Mouse (Mus musculus) monocyte, adult 5-6 weeks (primary cell): ENCODE data around the gene Svop. TPM values are rescaled to one million over a fixed set of nuclear protein-coding genes. Genes with fewer than 3 reads are reported as not detected.
A peak's percentile ranks its signal among the peaks of the same experiment; 100 is the strongest.

Experiments
- ATAC-seq: fragments of 153-309, 156-312 bp; replicated peaks from 2 replicates; pipeline ENCODE4 v1.8.0; 2017; ENCODE audit warnings: mild to moderate bottlenecking; ENCODE audit not compliant: low TSS enrichment, insufficient number of reproducible peaks, severe bottlenecking, poor library complexity, low FRiP score
- total RNA-seq: library from RNA; stranded (forward); fragments of 200-1000, 200-491, 200-594 nt; gene quantifications from 3 replicates; pipeline ENCODE4 v1.2.3, GENCODE M21; 2017

The Svop gene
- not detected in 3 replicates for total RNA-seq

DNA sequence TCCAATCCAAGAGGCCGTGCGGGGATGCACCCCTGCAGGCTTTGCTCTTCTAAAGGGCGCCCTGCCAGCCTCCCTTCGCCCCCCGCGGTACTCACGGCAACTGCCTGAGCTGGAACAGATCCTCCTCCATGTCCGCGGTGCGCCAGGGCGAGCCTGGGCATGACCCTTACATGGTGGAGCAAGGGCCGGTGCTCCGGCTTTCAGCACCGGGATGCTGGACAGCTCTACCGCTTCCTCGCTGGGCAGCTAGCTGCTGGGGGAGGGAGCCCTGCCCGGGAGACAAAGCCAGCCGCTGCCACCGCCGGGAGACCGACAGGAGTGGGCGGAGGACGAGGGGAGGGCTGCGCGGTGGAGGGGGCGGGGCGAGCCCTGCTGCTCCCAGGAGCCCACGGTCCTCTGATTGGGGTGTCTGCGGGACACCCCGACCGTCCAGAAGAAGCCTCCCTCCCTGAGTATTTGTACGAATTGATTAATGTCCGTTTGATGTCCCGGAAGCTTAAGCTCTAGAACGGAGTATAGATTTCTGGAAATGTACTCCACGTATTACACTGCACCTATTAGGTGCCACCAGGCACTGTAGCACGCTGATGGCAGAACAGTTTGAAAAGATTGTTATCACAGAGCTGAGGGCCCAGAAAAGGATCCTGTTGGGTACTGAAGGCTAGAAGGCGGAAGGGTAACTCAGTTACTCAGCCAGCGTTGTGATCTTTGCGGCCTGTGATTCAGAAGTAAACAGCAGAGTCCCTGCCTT is at the start of gene Svop:
Gene Svop (minus strand): TSS at position 514 of the 751 bp plus-strand sequence.
- no peak for ATAC-seq

DNA sequence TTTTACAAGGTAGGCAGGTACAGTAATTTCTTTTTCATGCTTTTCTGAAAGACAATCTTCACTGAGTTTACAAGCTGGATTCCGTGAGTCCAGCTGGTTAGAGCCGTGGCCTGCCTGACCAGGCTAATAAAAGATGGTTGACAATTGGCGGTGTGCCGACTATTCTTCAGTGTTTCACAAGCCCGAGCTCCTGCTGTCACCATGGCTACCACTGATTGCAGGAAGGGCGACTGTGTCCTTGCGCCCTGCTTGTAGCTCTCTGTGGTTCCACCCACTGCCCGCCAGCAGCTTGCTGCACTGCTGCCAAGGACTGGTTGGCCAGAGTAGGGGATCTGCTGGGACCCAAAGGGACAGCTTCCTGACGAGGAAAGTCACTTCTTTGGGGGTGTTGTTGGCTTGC is 47.8 kb upstream of the Svop start:
- no peak for ATAC-seq

DNA sequence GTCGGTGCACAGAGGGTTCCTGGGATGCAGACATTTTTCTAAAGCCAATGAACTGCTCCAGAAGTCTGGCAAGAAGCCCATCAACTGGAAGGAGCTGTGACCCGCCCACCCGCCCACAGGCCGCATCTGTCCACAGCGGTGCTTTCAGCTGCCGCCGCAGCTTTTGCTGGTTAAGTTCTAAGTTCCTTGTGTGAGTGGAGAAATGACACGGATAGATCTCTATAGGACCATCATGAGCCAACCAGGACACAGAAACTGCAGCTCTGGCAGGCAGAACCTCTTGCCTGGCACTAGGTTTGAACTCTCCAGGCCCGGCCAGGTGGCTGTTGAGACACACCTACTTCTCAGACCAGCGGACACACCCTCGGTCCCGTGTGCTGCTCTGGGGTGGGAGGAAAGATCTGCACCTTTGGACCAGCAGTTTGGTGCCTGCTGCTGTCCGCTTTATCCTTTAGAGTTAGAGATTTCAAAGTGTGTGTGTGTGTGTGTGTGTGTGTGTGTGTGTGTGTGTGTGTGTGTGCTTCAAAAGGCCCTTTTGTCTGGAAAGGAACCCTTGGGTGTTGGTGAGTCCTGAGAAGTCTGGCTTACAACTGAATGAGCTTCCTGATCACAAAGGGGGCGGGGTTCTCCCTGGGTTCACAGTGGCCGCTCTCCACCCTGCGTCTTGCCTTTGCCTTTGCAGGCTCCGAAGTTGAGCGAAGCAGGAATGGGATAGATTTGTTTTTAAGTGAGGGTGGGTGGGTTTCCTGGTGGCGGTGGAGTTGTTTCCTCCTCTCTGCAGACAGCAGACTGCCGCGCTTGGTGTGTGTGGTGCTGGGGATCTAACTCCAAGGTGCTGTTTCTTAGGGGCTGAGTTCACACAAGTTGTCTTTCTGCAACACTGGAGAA is 47.2 kb upstream of the Svop start:
- no peak for ATAC-seq

DNA sequence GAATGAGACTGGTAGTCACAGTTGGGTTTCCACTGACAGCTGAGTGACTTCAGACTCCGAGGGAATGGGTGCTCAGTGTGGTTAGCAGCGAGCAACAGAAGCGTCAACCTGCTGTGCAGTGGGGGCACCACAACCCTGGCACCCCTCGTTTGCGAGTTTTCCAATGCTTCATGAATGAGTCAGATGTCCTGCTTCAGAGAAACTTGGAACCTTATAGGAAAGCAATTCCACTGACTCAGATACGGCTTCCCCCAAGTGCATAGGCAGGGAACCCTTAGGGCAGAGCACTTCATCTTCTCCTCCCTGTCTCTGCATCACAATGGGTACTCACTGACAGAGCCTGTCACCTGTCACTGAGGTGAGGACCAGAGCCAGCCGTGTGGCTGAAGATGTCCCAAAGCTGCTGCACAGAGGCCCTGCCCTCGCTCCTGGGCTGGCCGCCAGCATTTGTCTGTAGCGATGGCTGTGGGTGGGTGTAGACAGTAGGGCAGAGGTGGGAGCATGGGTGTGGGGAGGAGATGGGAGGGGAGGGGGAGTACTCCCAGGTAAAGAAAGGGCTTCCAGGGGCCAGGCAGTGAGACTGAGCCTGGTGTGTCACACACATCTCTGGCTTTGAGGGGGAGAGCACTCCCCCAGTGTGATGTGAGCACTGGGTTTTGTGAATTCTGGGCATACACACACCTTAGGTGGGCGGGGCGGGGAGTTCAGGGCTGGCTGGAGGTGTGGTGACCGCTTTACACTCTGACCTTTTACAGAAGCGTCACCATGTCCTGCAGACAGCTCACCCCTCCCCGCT is 46.3 kb upstream of the Svop start:
- no peak for ATAC-seq

DNA sequence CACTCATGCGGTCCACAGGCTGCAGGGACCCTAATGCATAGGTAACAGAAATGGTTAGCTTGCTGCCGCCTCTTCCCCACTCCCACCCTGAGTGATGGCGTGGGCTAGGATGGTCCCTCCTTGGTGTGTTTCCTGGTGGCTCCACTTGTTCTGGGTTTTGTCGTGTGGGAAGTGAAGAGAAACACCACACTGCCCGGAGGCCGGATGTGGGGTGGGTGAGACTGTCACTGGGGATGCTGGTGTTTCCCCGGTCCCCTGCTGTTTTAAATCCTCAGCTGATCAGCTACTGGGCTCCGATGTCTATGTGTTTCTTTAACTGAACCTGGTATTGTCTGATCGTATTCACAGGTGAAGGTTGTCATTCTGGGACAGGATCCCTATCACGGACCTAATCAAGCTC is 44.1 kb upstream of the Svop start:
- no peak for ATAC-seq

DNA sequence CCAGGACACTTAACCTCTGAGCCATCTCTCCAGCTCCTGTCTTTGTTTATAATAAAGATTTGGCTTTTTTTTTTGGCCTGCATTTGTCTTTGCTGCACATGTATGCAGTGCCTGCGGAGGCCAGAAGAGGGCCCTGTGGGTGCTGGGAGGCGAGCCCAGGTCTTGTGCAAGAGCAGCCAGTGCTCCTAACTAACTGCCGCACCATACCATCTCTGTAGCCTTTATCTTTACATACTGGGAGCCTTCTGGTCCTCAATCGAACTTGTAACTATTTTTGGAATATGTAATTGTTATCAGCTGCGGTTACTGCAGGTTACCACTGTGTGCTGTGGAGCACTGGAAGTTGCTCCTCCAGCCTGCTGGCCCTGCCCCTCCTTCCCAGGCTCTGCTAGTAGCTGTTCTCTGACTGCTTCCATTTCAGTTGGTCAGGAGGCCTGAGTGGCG is 42.7 kb upstream of the Svop start:
- ATAC-seq = no peak

DNA sequence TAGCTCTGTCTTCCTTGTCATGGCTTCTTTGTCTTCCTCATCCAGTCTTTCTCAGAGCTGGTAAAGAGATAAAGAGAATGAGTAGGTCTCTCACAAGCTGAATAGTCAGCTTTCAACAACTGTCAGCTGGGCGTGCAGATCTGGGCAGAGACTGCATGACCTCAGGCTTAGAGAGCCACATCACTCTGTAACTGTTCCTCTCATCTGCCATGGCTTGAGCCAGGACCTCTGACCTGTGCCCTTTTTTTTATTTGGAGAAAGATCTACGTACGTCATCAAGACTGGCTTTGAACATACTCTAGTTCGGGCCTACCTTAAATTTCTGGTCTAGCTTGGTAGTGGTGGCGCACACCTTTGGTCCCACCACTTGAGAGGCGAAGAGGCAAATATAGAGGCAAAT is 41.5 kb upstream of the Svop start:
- ATAC-seq = no peak

DNA sequence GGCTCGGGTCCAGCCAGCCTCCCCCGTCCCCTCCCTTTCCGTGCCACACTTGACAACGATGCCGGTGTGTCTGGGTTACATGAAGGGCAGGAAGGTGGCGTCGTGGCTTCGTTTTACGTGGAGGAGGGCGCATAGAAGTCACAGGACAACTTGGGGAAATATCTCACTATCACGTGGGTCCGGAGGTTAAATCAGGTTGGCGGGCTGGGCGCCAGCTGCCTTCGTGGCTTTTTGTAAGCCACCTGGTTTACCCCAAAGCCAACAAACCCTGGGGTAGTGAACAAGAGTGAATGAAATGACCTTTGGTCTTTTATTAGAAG is 40.1 kb upstream of the Svop start:
- ATAC-seq = no peak

DNA sequence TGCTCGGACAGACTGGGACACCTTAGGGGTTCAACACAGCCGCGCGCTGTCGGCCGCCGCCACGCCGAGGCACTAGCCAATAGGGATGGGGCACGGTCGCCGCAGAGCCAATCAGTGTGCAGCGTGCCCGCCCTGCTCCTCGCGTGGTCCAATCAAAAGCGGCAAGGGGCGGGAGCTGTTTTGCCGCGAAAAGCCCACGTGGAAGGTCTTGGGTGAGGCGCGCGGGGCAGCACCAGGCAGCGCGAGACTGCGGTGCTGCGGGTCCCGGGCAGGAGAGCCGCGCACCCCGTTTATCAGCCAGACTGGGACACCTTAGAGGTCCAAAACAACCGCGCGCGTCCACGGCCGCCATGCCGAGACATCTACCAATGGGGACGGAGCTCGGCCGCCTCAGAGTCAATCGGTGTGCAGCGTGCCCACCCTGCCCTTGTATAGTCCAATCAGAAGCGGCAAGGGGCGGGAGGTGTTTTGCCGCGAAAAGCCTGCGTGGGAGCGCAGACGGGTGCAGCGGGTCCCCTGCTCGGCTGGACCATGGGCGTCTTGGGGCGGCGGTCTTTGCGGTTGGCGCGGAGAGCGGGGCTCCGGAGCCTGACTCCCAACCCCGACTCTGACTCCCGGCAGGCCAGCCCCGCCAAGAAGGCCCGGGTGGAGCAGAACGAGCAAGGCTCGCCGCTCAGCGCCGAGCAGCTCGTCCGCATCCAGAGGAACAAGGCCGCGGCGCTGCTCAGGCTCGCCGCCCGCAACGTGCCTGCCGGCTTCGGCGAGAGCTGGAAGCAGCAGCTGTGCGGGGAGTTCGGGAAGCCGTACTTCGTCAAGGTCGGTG is 39.5 kb upstream of the Svop start:
- ATAC-seq = peak; percentile 84

DNA sequence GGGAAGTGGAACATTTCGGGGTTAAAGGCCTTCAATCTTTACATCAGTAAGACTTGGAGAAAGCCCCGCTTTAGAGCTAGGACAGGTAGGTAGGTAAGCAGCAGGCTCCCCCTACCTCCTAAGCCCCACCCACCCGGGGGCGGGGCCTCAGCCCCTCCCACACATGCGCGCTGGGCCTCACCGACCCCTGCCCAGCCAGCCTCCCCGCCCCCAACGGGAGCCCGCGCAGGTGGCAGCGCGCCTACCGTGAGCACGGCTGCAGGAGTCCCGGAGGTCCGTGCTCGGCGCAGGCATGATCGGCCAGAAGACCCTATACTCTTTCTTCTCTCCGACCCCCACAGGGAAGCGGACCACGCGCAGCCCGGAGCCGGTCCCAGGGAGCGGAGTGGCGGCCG is 38.8 kb upstream of the Svop start, which contains the start of gene Ung:
Gene Ung (plus strand): TSS at position 176 of the 395 bp plus-strand sequence.
- no peak for ATAC-seq

DNA sequence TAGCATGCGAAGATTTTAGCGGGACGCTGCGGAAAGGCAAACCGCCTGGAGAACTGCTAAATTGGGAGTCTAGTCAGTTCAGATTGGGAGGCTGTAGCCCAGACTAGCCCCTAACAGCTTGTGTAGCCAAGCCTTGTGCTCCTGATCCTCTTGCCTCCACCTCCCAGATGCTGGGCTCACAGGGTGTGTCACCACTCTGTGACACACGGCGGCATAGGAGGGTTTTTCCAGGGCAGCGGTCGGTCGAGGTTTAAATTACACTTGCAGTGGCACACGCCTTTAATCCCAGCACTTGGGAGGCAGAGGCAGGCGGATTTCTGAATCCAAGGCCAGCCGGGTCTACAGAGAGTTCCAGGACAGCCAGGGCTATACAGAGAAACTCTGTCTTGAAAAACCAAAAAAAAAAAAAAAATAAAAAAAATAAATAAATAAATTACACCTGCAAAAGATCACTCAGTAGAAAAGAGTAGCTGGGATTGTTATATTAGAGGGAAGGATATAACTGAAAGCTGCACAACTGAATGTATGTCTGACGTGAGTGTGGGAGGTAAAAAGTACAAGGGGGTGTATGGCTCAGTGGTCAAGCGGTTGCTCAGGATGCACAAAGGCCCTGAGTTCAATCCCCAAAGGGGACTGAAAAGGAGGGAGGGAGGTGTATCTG is 38.3 kb upstream of the Svop start:
- ATAC-seq = no peak

DNA sequence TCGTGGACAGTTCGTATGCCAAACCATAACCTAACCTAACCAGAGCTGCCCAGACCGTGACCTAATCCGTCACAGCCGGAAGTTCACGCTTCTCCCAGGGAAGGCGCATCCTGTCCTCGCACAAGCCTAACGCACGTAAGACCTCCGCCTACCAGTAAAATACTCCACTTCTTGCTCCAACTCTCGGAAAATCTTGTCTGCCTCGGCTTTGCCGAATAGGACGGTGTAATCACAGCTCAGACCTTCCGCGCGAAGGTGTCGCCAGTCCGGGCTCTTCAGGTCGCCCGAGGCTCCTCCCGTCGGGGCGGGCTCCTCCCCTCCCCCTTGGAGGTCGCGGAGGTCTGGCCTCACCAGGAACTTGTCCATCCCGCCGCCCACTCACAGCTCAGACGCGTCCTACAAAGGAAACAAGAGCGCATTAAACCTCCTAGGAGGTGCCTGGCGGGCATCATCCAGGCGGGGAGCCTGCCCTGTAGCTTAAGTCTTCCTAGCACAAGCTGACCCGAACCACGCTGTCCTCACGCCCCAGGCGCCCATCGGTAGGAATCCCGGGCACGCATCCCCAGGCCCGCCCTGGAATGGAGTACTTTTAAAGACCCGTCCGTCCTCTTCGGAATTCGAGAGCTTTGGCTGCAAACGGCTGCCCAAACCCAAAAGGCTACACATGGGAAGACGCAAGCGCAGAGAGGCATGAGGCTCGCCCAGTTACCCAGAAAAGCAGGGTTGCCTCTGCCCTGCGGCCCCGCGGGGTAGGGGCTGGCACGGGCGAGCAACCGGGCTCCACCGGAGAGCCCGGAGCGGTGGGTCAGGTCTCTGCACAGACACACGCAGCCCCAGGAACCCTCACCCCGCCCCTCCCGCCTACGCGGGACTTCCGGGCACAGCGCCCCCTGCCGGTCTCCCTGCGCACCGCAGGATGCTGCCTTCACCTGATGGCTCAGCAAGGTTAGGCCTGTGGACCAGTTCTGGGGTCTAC is 36.3 kb upstream of the Svop start, which contains the start of gene Alkbh2:
Gene Alkbh2 (minus strand): TSS at position 845 of the 976 bp plus-strand sequence.
- 0 out of 2 replicates have a peak, but pooled peaks have one; percentile 38 for ATAC-seq

DNA sequence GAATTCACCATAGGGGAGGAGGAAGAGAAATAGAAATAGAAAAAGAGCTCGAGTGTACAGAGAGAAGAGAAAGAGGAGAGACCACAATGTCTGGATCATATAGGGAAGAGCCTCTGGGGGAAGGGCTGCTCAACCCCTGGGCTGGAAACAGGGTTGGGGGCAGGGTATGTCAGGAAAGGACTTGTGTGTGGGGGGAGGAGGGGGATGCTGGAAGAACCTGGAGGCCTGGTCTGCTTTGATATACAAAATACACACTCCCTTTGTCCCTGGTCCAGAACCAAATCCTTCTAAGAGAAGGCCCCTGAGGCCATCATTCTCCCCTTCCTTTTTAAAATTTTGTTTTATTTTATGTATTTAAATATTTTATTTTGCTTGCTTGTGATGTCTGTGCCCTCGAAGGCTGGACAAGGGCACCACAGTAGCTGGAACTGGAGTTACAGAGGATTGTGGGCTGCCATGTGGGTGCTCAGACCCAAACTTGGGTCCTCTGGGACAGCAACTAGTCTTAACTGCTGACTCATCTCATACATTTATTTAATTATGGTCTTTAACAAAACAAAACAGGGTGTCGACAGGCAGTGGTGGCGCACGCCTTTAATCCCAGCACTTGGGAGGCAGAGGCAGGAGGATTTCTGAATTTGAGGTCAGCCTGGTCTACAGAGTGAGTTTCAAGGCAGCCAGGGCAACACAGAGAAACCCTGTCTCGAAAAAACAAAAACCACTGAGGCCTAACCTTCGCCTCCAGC is 35.3 kb upstream of the Svop start:
- ATAC-seq = no peak

DNA sequence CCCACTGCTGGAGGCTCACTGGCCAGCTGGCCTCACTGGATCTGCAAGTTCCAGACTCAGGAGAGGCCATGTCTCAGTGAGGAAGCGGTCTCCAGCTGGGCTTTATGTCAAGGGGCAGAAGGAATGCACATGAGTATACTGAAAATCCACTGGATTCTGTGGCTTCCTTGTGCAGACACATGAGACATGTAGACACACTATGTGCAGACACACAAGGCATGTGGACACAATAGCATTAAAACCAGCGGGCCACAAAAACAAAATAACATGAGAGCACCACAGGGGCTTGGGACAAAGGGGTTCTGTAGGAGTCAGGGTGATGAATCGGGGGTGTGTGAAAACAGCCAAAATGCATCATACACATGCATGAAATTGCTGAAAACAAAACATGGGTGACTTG is 34.6 kb upstream of the Svop start:
- ATAC-seq = no peak

DNA sequence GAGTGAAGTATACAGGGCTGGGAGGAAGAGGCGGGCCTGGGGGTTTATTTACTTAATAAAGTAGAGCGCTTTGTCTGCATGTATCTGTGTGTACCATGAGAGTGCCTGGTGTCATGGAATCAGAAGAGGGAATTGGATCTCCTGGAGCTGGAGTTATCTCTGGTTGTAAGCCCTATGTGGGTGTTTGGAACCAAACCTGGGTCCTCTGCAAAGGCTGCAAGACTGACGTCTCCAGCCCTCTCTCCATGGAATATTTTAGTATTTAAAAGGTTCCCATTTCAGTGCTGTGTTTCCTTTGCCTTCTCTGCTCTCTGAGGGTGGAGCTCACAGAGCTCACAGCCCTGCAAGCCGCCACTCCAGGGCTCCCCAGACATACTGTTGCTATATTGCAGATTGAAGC is 28.4 kb upstream of the Svop start:
- ATAC-seq = no peak

DNA sequence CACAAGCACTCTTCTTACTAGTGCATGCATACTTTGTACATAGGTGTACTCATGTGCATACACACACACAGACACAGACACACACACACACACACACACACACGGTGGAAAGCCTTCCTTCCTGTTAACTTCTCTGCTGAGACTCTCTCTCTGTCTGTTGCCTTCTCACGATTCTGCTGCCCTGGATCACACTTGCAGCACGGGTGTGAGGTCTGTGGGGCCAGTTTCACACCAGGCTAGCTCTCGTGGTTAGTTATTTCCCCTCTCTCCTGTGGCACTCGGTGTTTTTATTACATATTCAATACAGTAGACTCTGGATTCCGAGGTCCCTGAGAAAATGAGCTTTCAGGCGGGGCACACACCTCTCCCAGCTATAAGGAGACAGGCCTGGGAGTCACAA is 25.2 kb upstream of the Svop start:
- peak; percentile 51; the same call in 1 of the 2 replicates for ATAC-seq
